In genomic region chr7:37011180-37011754, GRCm38 (mm10) we compare ENCODE assay signal across 9 mouse cellular contexts.
DNase-seq lines count a peak whose midpoint lies in the region; ATAC-seq and TF ChIP-seq lines count a peak whose summit lies in the region.
"Had no signal": no experiment of that assay in that cellular context is flagged by ENCODE, and none has a peak within 500 bp of the region (broad histone marks: within the 10 kb centered on the region; RNA-seq: fewer than 3 reads in every experiment).

No protein-coding gene starts in this region.

- H3K4me3 ChIP-seq in neural tube, embryonic 15.5 days (replicated peaks): no peak overlapping the region
- no peak overlapping the region for H3K4me3 ChIP-seq in heart, embryonic 12.5 days
- peak overlapping the region; percentile 2; the same call in 1 of the 2 replicates for H3K4me3 ChIP-seq in limb, embryonic 10.5 days
- no peak overlapping the region for H3K4me3 ChIP-seq in midbrain, postnatal 0 days (ENCODE audit: low read depth, low read length)
- H3K4me3 ChIP-seq: liver, embryonic 15.5 days had no signal

- no peak for ATAC-seq in neural tube, embryonic 15.5 days (ENCODE audit: low FRiP score)
- ATAC-seq in heart, embryonic 12.5 days (ENCODE audit: insufficient number of reproducible peaks, low FRiP score): peak; percentile 45; the same call in 1 of the 2 replicates
- ATAC-seq in midbrain, postnatal 0 days (ENCODE audit: low FRiP score): no peak

- WGBS in neural tube, embryonic 15.5 days: 81% methylated on average over 6 of the region's 6 CpGs
- 54% methylated on average over 6 of the region's 6 CpGs for WGBS in heart, embryonic 12.5 days
- WGBS in limb, embryonic 10.5 days: 23% methylated on average over 6 of the region's 6 CpGs
- 81% methylated on average over 6 of the region's 6 CpGs for WGBS in midbrain, postnatal 0 days

- DNase-seq in neural tube, embryonic 10.5 days (ENCODE audit: extremely low spot score, low spot score): peak; percentile 46
- peak; percentile 58 for DNase-seq in limb, embryonic 10.5 days (ENCODE audit: low spot score)
- peak; percentile 73 for DNase-seq in testis, postnatal 10 days (ENCODE audit: low spot score)
- DNase-seq in cerebellum, adult 9-11 months: no peak
- DNase-seq in c-Kit-positive CD71-positive TER-119-positive erythroid progenitor cells, embryonic 14.5 days (ENCODE audit: low spot score): no peak
- no peak for DNase-seq in midbrain, postnatal 0 days (ENCODE audit: low spot score)

- H3K4me1 ChIP-seq in neural tube, embryonic 15.5 days: peaks cover 8% of the 10 kb centered on the region; the same call in 1 of the 2 replicates
- H3K4me1 ChIP-seq in heart, embryonic 12.5 days (replicated peaks): peaks cover 6% of the 10 kb centered on the region; the same call in 1 of the 2 replicates
- peaks cover 42% of the 10 kb centered on the region for H3K4me1 ChIP-seq in limb, embryonic 10.5 days
- no peaks in the 10 kb centered on the region for H3K4me1 ChIP-seq in midbrain, postnatal 0 days (ENCODE audit: insufficient read depth, low read length)
- H3K4me1 ChIP-seq: liver, embryonic 15.5 days had no signal

- H3K9ac ChIP-seq in neural tube, embryonic 15.5 days (replicated peaks): no peak overlapping the region
- H3K9ac ChIP-seq in heart, embryonic 12.5 days: no peak overlapping the region
- no peak overlapping the region for H3K9ac ChIP-seq in midbrain, postnatal 0 days (replicated peaks; ENCODE audit: low read length, poor library complexity, severe bottlenecking)
- H3K9ac ChIP-seq: liver, embryonic 15.5 days had no signal

- no peak overlapping the region for H3K27ac ChIP-seq in neural tube, embryonic 15.5 days (replicated peaks)
- peak overlapping the region; percentile 17; the same call in 1 of the 2 replicates for H3K27ac ChIP-seq in heart, embryonic 12.5 days (ENCODE audit: poor library complexity, severe bottlenecking)
- peak overlapping the region; percentile 82 for H3K27ac ChIP-seq in limb, embryonic 10.5 days
- H3K27ac ChIP-seq in midbrain, postnatal 0 days (ENCODE audit: low read depth, low read length): no peak overlapping the region
- H3K27ac ChIP-seq: liver, embryonic 15.5 days had no signal

- H3K36me3 ChIP-seq in neural tube, embryonic 15.5 days: no peaks in the 10 kb centered on the region
- no peaks in the 10 kb centered on the region for H3K36me3 ChIP-seq in heart, embryonic 12.5 days
- H3K36me3 ChIP-seq in limb, embryonic 10.5 days: no peaks in the 10 kb centered on the region
- H3K36me3 ChIP-seq in midbrain, postnatal 0 days (ENCODE audit: insufficient read depth, low read length): no peaks in the 10 kb centered on the region
- H3K36me3 ChIP-seq: liver, embryonic 15.5 days had no signal

- no peak overlapping the region for H3K4me2 ChIP-seq in neural tube, embryonic 15.5 days
- no peak overlapping the region for H3K4me2 ChIP-seq in heart, embryonic 12.5 days
- H3K4me2 ChIP-seq in midbrain, postnatal 0 days (ENCODE audit: low read depth, low read length, poor library complexity, severe bottlenecking): no peak overlapping the region
- H3K4me2 ChIP-seq: liver, embryonic 15.5 days had no signal

- no peaks in the 10 kb centered on the region for H3K9me3 ChIP-seq in neural tube, embryonic 15.5 days (replicated peaks)
- no peaks in the 10 kb centered on the region for H3K9me3 ChIP-seq in heart, embryonic 12.5 days (replicated peaks)
- no peaks in the 10 kb centered on the region for H3K9me3 ChIP-seq in limb, embryonic 10.5 days (replicated peaks)
- H3K9me3 ChIP-seq in midbrain, postnatal 0 days (ENCODE audit: low read length): no peaks in the 10 kb centered on the region
- H3K9me3 ChIP-seq: liver, embryonic 15.5 days had no signal

- TF ChIP-seq CTCF in midbrain, postnatal 0 days (IDR thresholded peaks at IDR 0.05): no peak

- no peaks in the 10 kb centered on the region for H3K27me3 ChIP-seq in neural tube, embryonic 15.5 days (replicated peaks)
- no peaks in the 10 kb centered on the region for H3K27me3 ChIP-seq in heart, embryonic 12.5 days (replicated peaks)
- H3K27me3 ChIP-seq in limb, embryonic 10.5 days (ENCODE audit: low read depth, poor library complexity, severe bottlenecking): no peaks in the 10 kb centered on the region
- H3K27me3 ChIP-seq in midbrain, postnatal 0 days (ENCODE audit: insufficient read depth, low read length): no peaks in the 10 kb centered on the region
- H3K27me3 ChIP-seq: liver, embryonic 15.5 days had no signal

Comparison
In these comparisons a context has a peak if more than half of its experiments do, and no peak if none do; other contexts are left out.
1. DNase-seq: peak in neural tube, embryonic 10.5 days (single experiment), limb, embryonic 10.5 days (single experiment) and testis, postnatal 10 days (single experiment); none in cerebellum, adult 9-11 months (single experiment), c-Kit-positive CD71-positive TER-119-positive erythroid progenitor cells, embryonic 14.5 days (single experiment) and midbrain, postnatal 0 days (single experiment).
2. H3K27ac ChIP-seq: peak in heart, embryonic 12.5 days (single experiment) and limb, embryonic 10.5 days (single experiment); none in neural tube, embryonic 15.5 days (single experiment) and midbrain, postnatal 0 days (single experiment).